Mouse (Mus musculus): ENCODE measurements around the gene Scamp5.
A peak's percentile ranks its signal among the peaks of the same experiment; 100 is the strongest.

Gene Scamp5

DNA sequence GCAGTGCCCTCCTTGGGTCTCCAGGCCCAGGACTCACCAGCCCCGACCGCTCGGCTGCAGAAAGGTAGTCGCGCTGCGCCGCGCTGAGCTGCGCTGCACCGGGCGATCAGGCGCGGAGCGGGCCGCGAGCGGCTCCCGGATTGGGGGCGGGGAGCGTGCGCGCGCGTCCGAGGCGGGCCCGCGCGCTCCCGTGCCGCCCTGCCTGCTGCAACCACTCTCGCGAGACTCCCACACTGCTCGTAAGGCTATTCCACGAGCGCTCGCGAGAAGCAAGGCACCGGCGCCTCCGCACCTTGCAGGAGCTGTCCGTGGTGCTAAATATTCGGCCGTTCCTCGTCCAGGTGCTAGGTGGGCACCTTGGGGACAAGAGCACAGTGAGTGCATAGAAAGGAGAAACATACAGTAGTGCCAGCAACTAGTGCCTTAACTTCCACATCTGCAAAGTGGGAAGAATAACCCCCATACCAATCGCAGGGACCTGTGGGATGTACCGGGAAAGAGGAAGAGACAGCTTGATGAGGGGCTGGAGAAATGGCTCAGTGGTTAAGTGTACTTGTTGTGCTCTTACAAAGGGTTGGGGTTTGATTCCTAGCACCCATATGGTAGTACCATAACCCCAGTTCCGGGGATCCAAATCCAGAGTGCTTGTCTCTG is at the start of gene Scamp5:
TSS of gene Scamp5 (minus strand) at position 165 of the 654 bp plus-strand sequence.
- peak; percentile 82 for DNase-seq (ENCODE audit: low read depth, low spot score)

DNA sequence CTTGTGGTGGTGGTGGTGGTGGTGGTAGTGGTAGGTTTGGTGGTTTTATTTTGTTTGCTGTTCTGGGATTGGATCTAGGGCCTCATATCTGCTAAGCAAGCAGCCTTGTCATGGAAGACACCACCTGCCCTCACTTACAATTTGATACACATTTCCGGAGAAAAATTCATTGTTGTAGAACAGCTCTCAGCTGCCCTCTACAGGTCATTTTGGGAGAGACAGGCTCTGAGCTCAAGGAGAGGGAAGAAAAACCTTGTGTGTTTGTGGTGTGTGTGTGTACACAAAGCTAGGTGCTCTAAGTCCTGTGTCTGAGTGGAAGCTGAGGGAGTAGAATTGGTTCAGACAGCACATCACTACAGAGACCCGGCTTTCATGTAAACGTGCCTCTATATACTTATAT is 49.3 kb upstream of the Scamp5 start:
- no peak for DNase-seq (ENCODE audit: low read depth, low spot score)

DNA sequence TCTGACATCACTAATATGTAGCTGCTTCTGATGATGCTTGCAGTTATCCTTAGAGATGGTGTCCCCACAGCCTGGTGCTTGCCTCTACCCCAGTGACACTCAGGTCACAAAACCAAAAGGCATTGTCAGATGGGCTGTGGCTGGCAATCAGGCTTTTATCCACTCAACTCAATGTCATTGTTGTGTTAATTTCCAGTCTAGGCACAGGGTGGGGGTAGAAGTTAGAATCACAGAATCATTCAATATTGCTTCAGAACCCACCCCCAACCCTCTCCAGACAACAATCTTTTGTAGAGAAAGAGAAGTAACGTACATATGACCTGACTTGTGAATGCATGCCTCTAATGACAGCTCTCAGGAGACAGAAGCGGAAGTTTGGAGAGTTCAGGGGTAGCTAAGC is 42.7 kb upstream of the Scamp5 start:
- DNase-seq (ENCODE audit: low read depth, low spot score) = no peak

DNA sequence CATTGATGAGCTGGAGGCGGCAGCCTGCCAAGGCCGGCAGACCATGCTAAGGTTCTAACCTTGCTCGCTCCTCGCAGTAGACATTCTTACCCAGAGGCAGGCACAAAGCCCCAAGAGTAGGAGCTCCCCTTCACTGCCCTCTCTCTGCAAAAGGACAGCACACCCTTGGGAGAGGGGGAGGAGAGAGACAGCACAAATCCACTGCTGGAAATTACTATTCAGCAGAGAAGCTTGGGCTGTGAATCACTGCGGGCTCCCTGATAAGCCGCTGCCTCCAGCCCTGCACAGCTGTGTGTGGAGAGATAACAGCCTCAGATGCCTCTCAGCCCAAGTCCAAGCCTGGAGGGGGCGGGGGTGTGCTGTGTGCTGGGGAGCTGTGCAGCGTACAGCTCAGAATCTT is 37.8 kb upstream of the Scamp5 start:
- no peak for DNase-seq (ENCODE audit: low read depth, low spot score)

DNA sequence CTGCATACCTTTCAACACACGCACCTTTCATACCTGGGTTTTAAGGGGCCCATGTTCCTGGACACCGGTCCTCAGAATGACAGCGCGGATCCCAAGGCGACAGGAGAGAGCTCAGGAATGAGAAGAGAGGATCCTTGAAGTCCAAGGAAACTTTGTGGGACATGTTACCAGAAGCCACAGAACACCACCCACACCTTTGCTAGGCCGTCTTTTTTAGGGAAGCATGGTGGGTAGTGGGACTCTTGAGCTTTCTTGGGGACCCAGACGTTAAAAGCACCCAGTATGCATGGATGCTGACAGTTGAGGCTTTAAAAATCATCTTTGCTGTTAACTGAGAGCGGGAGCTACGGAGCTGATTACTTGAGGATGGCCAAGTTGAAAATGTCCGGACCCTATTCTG is 37.0 kb upstream of the Scamp5 start:
- no peak for DNase-seq (ENCODE audit: low read depth, low spot score)

DNA sequence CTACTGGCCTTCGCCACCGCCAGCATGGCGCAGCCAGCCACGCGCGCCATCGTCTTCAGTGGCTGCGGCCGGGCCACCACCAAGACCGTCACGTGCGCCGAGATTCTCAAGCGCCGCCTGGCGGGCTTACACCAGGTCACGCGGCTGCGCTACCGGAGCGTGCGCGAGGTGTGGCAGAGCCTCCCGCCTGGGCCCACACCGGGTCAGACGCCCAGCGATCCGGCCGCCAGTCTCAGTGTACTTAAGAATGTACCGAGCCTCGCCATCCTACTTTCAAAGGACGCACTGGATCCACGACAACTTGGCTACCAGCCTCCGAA is 36.5 kb upstream of the Scamp5 start:
- no peak for DNase-seq (ENCODE audit: low read depth, low spot score)

DNA sequence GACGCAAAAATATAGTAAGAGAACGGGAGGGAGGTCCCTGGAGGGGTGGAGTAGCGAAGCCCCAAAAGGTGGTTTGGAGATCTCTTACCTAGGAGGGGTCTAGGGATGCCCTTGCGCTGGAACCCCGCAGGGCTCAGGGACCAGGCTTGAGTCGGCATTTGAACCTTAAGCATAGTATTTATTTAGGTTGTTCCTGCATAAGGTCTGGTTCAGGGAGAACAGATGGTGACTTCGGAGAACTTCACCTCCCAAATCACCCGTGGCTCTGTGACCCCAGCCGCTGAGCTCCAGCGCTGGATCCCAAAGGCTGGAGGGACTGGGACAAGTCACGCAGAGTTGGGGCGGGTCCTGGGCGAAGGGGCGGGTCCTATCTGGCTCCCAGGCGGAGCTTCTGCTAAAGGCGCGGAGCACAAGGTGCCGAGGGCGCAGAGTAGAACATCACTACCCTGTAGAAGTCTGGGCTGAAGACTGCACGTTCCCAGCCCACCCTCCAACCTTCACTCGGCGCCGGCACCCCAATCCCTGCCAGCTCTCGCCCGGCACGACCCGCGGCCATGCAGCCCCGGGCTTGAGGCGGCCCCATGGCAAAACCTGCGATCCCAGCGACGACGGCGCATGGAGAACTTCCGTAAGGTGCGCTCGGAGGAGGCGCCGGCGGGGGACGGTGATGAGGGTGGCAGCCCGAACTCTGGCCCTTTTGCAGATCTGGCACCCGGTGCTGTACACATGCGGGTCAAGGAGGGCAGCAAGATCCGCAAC is 35.9 kb upstream of the Scamp5 start, which contains the start of gene Rpp25:
TSS of gene Rpp25 (plus strand) at position 405 of the 759 bp plus-strand sequence.
- DNase-seq (ENCODE audit: low read depth, low spot score) = no peak

DNA sequence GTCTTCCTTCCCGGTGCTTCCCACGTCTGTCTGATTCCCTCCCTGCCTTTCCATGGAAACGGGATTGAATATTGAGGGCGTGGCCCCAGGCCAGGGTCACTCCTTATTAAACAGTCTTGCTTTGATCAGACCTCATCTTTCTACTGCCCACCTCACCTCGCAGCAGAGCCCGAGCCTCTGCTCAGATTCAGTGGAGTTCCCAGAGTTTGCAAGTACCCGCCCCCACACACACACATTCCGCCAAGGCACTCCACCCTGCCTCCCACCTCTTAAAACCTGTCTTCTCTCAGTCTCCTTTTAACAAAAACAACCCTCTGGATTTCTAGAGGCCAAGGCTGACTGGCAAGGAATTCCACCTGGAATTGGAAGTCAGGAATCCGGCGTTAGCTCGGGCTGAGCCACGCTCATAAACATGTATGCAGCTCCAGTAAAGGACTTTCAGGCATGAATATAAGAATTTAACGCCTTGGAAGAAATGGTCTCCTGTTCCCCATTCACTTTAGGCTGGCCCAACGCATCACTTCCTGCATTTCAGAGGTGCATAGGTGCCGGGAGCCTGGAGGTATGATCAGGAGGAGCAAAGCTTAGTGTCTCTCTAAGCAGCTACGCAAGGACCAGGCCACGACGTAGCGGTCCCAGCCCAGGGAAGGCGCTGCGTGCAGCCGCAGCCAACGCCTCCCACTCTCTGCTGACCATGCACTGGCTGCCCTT is 35.2 kb upstream of the Scamp5 start:
- DNase-seq (ENCODE audit: low read depth, low spot score) = no peak

DNA sequence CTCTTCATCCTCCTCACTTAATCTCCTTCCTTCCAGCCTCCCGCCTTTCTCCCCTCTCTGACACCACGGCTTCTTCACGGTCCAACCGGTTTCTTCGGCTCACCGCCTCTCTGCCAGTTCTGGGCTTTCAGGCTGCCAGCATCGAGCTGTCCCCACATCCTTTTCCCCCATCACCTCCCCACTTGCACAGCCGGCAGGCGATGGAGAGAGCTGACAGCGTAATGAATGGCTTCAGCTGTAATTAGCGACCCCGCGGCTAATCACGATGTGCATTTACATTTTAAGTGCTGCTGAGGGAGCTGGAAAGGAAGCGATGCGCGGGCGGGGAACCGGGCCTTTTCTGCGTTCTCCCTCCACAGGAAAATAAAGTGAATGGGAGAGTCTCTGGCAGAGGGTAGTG is 34.0 kb upstream of the Scamp5 start:
- DNase-seq (ENCODE audit: low read depth, low spot score) = no peak

DNA sequence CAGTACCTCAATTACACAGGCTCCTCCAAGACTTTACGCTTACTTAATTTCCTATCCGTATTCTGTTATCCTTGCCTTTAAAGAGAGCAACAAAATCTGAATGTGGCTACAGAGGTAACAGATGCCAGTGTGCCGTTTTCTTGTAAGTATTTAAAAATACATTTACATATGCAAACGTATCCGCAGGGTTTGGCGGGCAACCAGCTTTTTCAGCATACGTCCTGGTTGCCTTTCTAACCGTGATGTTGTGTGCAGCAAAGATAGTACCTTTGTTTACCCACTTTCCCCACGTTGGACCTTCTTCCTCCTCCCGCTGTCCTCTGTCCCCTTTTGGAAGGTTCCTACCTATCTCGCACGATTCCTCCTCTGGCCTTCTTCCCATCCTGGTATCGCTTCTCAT is 33.6 kb upstream of the Scamp5 start:
- no peak for DNase-seq (ENCODE audit: low read depth, low spot score)

DNA sequence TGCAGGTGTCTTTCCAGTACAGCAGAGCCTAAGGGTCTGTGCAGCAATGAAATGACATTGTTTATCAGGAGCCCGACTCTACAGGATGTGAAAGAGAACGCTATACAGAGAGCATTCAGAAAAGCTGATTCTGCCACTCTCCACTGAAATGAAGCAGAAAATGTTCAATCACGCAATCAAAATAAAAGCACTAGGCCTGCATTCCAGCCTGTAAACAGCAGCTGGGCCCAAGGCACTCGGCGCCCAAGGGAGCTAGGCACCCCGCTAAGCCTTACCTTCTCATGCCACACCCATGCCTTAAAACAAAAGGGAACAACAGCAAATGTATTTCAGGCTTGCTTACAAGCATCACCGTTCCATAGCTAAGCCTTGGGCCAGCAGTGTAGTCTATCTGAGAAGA is 30.7 kb upstream of the Scamp5 start:
- DNase-seq (ENCODE audit: low read depth, low spot score) = no peak

DNA sequence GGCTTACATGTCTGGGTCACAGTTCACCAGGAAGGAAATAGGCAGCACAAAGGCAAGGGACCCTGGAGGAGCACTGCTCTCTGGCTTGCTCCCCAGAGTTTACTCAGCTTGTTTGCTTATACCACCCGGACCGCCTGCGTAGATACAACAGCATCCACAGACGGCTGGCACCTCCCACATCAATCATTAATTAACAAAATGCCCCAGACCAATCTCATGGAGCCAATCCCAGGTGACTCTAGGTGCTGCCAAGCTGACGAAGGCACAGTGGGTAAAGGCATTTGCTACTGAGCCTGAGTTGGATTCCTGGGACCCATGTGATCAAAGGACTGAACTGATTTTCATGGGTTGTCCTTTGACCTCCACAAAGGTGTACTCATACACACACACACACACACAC is 29.4 kb upstream of the Scamp5 start:
- no peak for DNase-seq (ENCODE audit: low read depth, low spot score)

DNA sequence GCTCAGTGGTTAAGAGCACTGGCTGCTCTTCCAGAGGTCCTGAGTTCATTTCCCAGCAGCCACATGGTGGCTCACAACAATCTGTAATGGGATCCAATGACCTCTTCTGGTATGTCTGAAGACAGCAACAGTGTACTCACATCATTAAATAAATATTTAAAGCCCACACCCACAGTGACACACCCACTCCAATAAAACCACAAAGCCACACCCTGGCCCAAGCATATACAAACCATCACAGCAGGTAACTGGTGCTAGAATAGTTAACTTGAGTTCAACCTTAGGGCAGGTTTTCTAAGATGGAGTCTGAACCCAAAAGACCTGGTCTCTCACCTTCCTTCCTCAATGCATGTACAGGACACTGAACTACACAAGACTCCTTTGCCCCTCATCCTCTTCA is 27.1 kb upstream of the Scamp5 start:
- DNase-seq (ENCODE audit: low read depth, low spot score) = no peak

DNA sequence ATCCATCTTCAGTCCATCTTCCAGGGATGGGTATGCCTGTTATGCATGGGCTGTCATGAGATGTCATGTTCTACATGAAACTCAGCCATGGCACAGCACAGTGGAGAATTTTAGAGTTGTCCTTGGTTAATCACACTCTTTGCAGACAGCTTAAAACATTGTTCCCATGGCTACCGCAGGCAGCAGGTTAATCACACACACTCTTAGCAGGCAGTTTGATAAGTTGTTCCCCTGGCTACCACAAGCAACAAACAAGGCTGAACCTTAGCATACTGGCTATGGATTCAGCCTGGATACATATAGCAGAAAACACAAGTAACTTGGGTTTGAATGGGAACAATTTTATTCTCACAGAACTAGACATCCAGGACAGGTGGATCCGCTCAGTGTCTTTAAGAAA is 25.7 kb upstream of the Scamp5 start:
- DNase-seq (ENCODE audit: low read depth, low spot score) = no peak

DNA sequence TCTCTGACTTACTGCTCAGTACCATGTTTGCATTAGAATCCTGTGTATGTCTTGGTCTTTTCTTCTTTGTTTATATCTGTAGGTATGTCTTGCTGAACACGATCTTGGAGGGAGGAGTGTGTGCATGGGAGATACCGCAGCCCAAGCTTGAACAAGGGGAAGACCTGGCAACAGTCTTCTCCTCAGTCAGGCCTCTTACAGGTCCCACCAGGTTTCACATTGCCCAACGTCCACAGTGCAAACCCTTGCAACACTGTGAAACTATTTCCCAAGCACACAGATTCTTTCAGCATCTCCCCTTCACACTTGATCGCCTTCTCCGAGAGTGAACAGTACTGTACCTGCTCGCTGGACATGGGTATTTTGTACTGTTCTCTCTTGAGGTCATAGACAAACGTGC is 19.9 kb upstream of the Scamp5 start:
- DNase-seq (ENCODE audit: low read depth, low spot score) = no peak

DNA sequence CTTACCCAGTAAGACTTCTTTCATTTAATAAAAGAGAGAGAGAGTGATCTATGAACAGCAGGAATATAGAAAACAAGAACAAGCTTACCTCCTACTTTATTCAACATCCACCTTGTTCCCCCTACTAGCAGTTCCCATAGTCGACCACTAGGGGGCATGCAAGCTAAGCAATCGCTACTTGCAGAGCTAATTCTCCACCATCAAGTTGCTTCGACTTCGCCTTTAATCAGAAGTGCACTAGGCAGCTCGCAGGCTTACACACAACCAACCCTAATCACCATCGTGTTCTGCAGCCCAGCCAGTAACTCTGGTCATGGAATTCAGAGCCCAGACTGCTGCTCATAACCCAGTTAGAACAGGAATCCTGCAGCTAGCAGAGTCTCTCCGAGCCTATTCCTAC is 17.9 kb upstream of the Scamp5 start:
- DNase-seq (ENCODE audit: low read depth, low spot score) = no peak

DNA sequence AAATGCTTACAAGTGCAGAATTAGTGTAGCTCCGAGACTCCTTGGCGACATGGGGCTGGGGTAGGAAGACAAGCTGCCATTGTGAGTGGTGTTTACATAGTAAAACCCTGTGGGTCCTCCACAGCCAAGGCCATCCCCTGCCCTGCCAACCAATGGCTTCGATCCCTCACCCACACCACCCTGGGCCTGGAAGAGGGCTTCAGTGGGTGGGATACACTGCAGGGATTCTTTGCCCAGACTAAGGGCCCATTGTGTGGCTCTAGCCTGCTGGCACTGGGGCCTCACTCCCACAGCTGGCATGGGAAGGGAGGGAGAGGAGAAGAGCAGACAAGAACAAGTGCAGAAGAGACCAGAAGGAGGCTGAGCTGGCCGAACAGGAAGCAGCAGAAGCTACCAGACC is 1.1 kb upstream of the Scamp5 start:
- peak; percentile 22 for DNase-seq (ENCODE audit: low read depth, low spot score)

DNA sequence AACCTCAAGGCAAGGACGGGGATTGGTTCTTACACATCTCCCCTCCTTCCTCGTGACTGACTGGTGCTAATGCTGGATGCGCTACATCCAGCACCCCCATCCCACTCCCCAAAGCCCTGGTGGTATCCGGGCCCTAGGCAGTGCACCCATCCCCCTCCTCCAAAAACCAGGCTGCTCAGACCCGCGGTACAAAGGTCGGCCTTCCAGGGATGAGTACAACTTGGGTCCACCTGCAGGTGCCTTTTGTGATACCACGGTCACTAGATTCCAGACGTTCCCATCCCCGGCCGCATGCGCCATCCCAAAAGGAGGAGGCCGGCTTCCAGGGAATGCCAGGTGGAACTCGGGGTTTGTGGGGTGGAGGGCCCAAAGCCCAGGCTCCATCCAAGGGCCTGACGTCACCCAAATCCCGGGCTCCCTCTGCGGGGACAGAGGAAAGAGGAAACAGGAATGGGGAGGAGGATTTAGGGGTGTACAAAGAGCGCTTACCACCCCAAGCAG is 539 bp downstream of the Scamp5 start:
- DNase-seq (ENCODE audit: low read depth, low spot score) = peak; percentile 36

DNA sequence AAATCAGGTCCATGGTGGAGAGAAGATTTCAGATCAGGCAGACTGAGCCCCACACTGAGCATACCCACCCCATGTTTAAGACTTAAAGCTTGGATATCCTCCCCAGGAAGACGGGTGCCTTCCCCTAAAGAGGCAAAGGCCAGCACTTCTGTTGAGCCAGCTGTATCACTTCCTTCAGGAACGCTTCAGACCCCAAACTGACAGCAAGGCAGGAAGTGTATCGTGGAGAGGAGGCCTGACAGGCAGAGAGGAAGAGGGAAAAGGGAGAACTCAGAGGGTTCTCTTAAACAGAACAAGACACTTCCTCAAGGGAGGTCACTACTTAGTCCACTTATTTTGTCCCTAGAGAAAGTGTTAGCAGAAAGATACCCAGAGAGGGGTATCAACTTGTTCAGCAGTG is 1.8 kb downstream of the Scamp5 start:
- no peak for DNase-seq (ENCODE audit: low read depth, low spot score)

DNA sequence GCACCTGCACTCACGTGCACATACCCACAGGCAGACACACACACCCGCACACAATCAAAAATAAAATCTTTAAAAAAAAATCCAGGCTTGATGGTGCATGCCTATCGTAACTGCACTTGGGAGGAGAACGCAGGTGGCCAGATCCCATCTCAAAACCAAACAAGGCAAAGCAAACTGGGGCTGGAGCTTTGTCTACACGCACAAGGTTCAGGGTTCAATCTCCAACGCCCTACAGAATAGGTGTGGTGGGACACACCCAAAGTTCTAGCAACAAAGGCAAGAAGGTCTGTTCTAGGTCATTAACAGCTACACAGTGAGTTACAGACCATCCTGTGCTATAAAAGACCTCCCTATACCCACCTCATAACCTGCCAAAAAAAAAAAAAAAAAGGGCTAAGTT is 5.0 kb downstream of the Scamp5 start:
- no peak for DNase-seq (ENCODE audit: low read depth, low spot score)

DNA sequence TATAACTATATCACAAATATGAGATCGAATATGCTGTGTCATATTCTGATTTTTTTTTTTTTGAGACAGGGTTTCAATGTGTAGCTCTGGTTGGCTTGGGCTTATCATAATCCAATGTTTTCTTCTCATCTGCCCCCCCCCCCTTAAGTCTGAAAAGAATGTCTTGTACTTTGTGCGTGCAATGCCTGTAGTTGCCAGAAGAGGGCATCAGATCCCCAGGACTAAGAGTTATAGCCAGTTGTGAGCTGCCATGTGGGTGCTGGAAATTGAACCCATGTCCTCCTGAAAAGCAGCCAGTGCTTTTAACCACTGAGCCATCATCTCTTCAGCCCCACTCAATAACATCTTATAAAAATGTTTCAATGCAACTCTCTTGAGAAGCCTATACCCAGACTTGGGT is 8.2 kb downstream of the Scamp5 start:
- no peak for DNase-seq (ENCODE audit: low read depth, low spot score)

DNA sequence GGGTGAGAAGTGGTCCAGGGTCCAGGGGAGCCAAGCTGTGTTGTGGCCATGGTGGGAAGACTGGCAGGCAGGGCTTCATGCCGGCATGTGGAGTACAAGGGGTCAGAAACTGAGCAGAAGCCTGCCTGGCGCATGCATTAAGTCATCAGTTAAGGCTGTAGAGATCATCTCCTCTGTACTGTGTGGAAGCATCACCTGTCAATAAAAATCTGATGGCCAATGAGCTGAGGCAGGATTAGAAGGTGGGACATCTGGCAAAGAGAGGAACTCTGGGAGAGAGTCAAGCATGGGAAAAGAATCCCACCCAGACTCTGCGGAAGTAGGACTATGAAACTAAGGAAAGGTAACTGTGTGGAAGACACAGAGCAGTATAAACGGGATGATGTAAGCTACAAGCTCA is 14.3 kb downstream of the Scamp5 start:
- no peak for DNase-seq (ENCODE audit: low read depth, low spot score)
